Mouse (Mus musculus) G1E-ER4 (cell line): ENCODE data around the gene Tbc1d9. TPM values are rescaled to one million over a fixed set of nuclear protein-coding genes. Genes with fewer than 3 reads are reported as not detected.

Experiments used
- GATA1 ChIP-seq: IDR thresholded peaks from one replicate; pipeline ENCODE4 v1.8.0; 2012; ENCODE audit warnings: low read length, inconsistent platforms
- polyA plus RNA-seq: library from polyadenylated mRNA; stranded (reverse); fragments of >175 nt; gene quantifications from 2 replicates; pipeline ENCODE4 v1.2.3, GENCODE M21; 2012

Gene Tbc1d9
- polyA plus RNA-seq, 1 experiment, result 0.01 TPM

DNA sequence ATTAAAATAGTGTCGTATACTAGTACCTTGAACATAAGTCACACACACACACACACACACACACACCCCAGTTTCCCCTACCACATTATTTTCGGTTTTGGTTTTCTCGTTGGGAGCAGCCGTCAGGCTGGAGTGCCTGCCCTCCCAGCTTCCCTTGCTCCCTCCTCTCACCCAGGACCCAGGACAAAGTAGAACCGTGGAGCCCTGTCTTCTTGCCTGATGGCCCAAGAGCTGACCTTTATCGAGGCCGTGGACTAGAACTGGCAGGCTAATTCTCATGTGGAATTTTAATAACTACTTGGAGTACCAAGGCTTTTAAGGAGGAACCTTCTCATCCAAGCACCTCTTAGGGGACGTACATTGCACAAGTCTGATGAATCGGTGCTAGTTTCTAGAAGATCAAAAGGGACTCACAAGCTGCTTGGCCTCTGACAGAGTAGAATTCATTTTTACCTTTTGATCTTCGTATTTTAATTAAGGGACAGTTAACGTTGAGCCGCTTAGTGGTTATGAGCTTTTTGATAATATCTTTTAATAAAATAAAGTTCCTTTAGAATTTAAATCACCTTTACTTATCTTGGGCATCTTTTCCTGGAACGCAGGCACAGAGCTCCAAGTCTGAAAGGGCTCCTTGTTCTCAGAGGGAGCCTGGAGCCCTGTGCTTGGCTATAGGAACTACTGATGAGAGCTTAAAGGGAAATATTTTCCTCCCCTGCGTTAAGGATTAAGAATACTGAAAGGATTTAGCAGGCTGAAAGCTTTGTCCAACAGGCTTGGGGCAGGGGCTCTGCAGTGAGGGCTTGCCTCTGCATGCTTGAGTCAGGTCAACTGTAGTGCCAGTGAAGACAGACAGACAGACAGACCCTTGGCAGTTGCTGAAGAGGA lies 86.5 kb downstream of the Tbc1d9 start:
- no peak for TF ChIP-seq GATA1

DNA sequence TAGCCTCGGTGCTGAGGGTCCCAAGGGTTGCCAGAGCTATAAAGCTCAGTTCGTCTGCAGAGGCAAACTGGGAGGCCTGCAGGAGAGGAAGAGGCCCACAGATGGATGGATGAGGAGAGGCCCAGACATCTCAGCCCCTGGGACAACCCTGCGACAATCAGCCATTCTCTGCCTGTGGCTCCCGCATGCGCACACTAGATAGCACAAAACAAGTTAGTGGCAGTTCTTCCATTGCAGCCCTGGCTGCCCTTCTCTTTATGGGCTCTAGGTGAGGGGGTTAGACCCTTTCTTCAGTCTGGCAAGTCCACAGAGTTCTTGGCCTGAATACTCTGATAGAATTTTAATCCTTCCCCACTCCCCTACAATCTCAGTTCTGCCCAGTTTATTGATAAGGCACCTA lies 87.6 kb downstream of the Tbc1d9 start:
- TF ChIP-seq GATA1, result no peak

GRCm38 (mm10) chr8:83257631-83258030 lies 92.5 kb downstream of the Tbc1d9 start:
- no peak for TF ChIP-seq GATA1

DNA sequence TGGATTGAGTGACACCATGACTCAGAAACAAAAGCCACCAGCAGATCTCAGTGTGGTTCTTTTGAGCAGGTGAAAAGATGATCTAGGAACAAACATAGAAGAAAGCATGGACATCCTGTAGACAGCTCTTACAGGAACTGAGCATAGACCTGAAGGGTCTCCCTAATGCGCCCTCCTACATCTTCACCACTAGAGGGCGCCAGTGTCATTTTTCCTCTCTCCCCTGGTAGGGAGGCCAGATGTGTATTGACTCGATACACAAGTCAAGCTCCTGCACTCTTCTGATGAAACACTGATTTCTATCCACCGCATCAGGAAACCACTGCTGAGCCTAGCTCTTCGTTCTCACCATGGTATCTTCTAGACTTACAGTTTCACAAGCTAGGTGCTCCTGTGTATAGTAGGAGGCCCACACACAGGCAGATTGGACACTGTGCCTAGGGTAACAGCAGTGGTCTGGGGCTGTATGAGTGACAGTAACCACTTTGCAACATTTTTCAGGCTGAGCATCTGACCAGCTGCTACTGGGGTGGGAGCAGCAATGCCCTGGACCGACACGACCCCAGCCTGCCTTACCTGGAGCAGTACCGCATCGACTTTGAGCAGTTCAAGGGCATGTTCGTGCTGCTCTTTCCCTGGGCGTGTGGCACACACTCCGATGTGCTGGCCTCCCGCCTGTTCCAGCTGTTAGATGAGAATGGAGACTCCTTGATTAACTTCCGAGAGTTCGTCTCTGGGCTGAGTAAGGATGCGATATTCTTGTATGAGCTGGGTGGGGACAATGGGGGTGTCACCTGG lies 95.5 kb downstream of the Tbc1d9 start:
- TF ChIP-seq GATA1, result no peak

- TF ChIP-seq GATA1, result no peak
Observed at GRCm38 (mm10) chr8:83271172-83271571, 106.0 kb downstream of the Tbc1d9 start.

DNA sequence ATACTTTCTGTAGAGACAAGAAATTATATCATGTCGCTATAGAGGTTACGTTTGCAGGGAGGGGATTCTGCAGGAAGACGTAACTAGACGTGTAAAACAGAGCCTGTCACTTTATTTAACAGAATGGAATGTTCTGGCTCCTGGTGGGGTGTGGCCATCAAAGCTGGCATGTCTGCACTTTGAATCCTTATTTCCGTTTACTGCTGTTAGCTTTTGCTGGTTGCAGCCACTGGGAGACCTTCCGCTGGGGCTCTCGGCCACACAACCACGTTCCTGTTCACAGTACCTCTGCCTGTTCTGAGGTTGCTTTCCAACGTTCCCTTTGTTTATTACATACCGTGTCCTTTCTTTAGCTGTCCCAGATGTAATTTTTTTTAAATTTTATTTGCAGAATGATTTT lies 107.3 kb downstream of the Tbc1d9 start:
- no peak for TF ChIP-seq GATA1

DNA sequence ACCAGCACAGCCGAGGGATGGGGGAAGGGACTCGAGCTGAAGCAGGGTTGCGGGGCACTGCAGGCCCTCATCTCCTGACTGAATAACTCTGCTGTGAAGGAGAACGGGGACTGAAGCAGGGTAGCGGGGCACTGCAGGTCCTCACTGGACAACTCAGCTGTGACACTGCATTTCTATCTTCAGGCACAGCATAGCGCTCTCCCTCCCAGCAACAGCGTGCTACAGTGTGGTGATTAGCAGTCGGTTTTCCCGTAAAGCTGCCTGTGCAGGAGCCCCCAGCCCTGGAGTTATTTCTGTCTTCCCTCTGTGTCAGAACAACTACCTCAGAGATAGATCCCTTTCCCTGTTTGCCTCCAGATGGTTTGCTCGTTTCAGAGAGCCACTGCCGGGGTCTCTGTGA lies 109.3 kb downstream of the Tbc1d9 start:
- TF ChIP-seq GATA1, result no peak

DNA sequence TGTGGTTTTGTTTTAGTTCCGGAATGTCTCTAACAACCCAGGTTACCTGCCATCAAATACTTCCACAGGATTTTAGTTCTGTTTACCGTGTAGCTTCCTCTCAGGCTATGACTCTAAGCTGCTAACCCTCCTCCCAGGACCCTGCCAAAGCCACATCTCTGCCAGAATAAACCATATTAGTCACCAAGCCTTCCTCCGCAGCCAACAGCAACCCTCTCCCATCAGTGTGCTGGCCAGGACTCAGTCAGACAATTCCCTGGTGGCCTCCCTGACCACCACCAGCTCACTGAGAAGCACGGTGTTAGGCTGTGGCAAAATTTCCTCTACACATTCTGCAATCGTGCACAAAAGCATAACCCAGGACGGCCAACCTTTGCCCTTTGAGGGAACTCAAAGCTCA lies 113.3 kb downstream of the Tbc1d9 start:
- TF ChIP-seq GATA1, result no peak

GRCm38 (mm10) chr8:83285391-83285790 lies 120.2 kb downstream of the Tbc1d9 start:
- no peak for TF ChIP-seq GATA1

GRCm38 (mm10) chr8:83290176-83290575 lies 125.0 kb downstream of the Tbc1d9 start, which contains the start of gene Ucp1:
Ucp1 (plus strand) TSS chr8:83290352.
- no peak for TF ChIP-seq GATA1

DNA sequence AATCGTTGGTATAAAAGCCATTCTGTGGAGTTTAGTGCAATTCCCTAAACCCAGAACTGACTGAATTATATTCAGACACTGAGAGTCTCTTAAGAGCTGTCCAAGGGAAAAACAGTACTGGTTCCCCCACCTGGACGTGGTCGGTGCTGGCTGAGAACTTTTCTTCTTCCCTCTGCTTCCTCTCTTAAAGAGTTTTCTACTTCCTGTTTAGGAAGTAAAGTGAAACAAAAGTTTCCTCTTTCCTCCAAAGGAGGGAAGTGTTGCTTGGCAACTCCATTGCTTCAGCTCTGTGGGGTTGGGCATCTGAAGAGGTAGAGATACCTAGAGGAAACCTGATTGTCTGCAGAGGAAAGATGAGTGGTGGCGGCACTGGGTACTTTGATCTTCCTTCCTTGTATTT lies 132.2 kb downstream of the Tbc1d9 start:
- no peak for TF ChIP-seq GATA1

GRCm38 (mm10) chr8:83300135-83300534 lies 135.0 kb downstream of the Tbc1d9 start:
- TF ChIP-seq GATA1, result no peak

DNA sequence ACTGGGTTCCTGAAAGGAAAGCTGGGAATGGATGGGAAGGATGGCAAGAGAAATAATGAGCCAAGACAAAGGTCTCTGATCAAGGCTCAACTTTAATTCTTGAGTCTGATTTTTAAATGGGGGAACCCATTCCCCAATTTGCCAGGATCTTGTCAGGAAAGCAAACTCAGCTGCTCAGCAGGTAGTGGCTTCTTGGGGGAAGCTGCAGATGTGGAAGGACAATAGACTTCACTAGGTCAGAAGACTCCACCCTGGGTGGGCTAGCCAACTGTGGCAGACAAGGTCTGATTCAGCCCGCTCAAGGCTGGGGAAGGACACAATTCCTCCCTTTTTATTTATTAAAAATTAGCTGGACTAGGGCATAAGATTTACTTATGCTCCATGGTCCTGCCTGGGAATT lies 139.8 kb downstream of the Tbc1d9 start:
- no peak for TF ChIP-seq GATA1

DNA sequence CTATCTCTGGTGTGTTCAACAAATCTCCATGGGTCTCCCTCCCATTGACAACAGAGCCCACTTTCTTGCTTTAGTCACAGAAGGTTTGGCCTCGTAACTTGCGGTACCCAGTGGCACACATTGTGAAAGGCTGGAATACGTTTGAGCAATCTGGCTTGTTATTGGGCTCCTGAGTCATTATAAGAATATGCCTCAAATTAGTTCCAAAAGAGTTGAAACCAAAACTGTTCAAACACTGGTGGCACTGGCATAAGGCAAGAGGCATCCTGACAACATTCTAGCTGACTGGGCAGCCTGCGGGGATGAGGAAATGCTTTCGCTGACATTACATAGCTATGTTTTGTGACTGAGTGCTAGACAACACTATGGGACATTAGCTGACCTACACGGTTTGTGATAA lies 144.7 kb downstream of the Tbc1d9 start:
- no peak for TF ChIP-seq GATA1

DNA sequence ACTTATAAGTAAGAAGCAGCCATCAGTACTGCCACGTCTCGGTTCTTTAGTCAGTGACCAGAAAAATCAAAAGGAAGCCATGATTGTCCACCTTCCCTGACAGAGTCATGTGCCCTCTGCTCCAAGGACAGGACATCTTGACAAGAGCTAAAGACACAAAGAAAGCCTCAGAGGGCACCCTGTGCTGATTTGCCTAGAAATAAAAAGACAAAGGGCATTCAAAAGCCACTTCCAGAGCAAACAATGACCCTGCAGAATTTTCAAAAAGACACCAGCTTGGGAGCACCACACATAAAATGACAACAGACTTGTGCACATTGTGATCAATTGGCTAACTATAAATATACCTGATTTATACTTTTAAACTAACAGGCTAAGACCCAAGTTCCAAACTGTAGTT lies 150.5 kb downstream of the Tbc1d9 start:
- TF ChIP-seq GATA1, result no peak

DNA sequence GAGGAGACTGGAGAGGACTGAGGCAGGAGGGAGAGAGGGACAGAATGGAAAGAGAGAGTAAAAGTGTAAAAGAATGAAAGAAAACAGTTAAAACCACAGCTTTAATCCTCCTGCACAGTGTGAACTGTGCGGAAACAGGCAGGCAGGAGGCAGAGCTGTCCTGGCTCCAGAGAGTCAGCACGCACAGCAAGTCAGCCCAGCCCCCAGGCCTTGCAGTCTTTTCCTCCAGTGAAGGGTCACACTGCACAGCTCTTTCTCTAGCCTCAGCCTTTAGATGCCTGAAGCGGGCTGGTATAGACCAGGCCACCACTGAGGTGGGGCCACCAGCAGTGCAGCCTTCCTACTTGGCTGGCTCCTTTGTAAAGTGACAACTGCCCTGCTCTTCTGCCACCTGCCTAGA lies 155.4 kb downstream of the Tbc1d9 start:
- no peak for TF ChIP-seq GATA1

GRCm38 (mm10) chr8:83322374-83322773 lies 157.2 kb downstream of the Tbc1d9 start:
- no peak for TF ChIP-seq GATA1

Other genes starting within 250 kb of the Tbc1d9 start
- not detected in 2 replicates for gene Gm10645, start 818 bp downstream of the Tbc1d9 start, polyA plus RNA-seq
- not detected in 2 replicates for gene Ucp1, start 125.0 kb downstream of the Tbc1d9 start, polyA plus RNA-seq
- 0.14 and 0.22 TPM in 2 replicates for gene Elmod2, start 167.1 kb downstream of the Tbc1d9 start, polyA plus RNA-seq
- not detected in 2 replicates for gene Mgat4d, start 183.1 kb downstream of the Tbc1d9 start, polyA plus RNA-seq
- not detected in 2 replicates for gene Clgn, start 224.5 kb downstream of the Tbc1d9 start, polyA plus RNA-seq